Mouse (Mus musculus): ENCODE measurements at regions not wholly inside any gene's neighbourhood (a gene's known extent, or its start where the extent isn't known, plus 50 kb on each side); places are given as distances from the start of the nearest gene placed in this dataset.
A peak's percentile ranks its signal among the peaks of the same experiment; 100 is the strongest.

DNA sequence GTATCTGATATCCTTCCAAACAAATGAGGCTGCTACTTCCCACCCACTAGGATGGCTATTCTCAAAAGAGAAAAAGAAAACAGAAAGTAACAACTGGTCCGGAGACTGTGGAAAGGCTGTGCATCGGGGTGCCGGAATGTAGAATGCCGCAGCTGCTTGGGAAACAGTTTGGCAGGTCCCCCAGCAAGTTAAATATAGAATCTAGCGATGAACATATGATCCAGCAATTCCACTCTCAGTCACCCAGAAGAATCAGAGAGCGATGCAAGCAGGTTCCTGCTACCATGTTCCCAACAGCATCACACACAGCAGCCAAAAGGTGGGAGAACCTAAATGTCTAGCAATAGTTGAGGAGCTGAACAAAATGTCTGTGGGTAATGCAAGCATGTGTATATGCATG is 528.3 kb upstream of the Gm19410 start:
- no peak for DNase-seq

DNA sequence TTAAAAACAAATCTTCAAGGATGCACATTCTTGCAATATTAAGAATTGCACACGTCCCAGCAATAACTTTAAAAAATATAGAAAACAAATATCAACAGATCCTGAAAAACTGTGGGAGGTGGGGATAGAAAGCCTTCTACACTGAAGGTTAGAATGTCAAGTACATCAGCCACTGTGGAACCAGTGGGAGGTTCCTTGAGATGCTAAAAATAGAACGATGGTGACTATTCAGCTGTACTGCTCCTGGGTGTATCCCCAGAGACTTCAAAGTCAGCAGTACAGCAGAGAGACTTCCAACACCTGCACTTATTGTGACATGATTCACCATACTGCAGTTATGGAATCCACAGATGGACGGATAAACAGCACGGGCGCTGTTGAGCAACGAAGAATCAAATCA is 524.7 kb upstream of the Gm19410 start:
- no peak for DNase-seq

DNA sequence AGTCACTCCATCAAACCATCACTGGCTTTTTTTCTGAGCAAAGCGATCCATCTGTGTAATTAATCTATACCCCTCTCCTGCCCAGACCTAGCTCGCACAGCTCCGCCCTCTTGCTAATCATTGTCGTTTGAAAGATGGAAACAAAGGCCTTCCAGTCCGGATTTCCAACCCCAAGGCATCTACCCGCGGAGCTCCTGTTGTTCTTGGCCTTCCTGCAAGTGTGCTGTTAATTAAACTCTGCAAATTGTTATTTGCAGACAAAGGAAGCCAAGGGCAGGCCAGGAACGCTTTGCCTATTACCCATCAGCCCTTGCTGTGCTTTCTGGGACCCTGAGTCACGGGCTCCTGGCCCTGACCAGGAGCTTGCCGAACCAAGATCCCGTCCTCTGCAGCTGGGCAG is 522.0 kb upstream of the Gm19410 start:
- DNase-seq = no peak

GRCm38 (mm10) chr8:35249747-35250375 is 515.7 kb upstream of the Gm19410 start:
- DNase-seq = no peak

DNA sequence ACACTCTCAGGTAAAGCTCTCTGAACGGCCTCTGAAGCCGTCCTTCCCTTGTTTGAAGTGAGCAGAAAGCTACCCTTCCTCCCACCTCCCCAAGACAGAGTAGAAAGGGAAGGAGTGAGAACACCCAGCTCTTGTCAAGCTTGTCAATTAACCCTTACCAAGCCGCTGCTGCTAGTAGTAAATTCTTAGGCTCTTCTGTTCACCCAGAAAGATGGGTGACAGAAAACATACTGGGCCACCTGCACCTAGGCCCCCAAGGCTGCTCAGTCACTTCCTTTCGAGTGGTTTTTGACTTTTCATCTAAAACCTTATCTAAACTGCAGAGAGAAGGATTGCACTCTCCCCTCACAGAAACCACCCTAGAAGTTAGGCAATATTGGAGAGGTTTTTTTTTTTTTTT is 514.9 kb upstream of the Gm19410 start:
- DNase-seq = no peak

- DNase-seq = no peak
These were observed 511.6 kb upstream of the Gm19410 start for GRCm38 (mm10) chr8:35253946-35254345.

DNA sequence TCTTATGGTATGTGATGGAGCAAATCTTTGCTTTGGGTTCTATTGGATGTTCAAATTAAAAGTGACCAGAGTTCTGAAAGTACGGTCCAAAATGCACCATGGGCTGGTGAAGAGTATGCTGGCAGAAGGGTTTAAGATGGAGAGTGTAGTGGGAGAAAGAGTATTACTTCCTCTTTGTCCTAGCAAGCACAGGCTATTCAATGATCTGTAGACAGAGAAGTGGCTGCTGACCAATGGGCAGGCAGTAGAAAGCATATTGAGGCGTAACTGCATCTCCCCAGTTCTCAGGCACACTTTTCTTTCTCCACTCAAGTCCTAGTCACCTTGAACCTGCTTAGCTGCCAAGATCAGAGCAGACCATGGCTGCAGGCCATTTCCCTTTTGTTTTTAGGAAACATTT is 510.3 kb upstream of the Gm19410 start:
- DNase-seq = no peak

GRCm38 (mm10) chr8:35256958-35257357 is 508.6 kb upstream of the Gm19410 start:
- DNase-seq = no peak

GRCm38 (mm10) chr8:35268221-35268620 is 497.4 kb upstream of the Gm19410 start:
- no peak for DNase-seq

DNA sequence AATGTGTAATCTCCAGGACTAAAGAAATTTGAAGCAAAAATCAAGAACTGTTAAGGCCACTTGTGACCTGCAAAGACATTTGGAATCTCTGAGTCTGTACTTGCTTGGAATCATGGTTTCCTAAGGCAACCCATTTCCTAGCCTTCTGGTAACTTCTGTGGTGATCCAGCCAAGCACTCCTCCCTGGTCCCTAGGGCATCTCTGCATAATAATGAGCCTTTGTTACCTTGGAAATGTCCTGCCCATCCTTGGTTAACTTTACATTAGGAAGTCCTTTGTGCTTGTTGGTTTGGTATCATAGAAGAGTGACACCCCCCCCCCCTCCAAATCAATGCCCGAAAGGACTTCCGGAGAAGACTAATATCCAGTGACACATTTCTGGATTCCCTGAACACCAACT is 496.6 kb upstream of the Gm19410 start:
- DNase-seq = no peak

GRCm38 (mm10) chr8:35275972-35276371 is 489.6 kb upstream of the Gm19410 start:
- no peak for DNase-seq

GRCm38 (mm10) chr8:35276460-35276859 is 489.1 kb upstream of the Gm19410 start:
- DNase-seq = no peak

- no peak for DNase-seq
These were observed 486.6 kb upstream of the Gm19410 start for GRCm38 (mm10) chr8:35278946-35279345.

DNA sequence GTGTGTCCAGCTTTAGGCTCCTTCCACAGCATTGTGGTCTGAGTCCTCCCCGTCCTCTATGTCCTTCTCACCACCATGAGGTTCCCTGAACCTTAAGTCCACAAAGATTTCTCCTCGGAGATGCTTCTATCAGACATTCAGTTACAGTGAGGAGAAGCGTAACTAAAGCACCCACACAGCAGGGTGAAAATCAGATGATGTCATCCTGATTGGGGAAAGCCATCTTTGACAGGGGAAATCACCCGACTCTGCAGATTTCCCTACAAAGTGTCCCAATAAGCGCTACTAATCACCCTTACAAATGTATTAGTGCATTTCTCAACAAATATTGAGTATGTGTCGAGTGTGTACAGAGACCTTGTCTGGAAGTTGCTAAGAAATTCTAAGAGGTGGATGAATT is 484.8 kb upstream of the Gm19410 start:
- no peak for DNase-seq

DNA sequence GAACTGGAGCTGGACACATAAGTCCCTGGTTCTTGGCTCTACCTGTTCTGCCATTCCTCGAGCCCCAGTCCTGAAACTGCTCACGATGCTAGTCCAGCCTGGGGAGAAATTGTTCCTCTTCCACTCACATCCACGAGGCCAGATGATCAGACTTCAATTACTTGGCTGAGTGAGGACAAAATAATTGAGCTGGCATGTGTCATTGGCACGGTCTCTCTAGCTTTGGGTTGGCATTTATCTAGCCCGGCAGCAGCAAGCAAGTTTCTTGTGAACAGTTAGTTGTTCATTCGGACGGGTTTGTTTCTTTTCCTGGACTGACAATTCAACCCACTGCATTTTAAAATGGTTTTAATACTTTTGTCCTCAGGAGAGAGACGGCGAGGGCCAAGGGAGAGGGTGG is 482.2 kb upstream of the Gm19410 start:
- DNase-seq = no peak

- DNase-seq = no peak
These were observed 476.6 kb upstream of the Gm19410 start for GRCm38 (mm10) chr8:35289018-35289417.

GRCm38 (mm10) chr8:35289967-35290366 is 475.6 kb upstream of the Gm19410 start:
- DNase-seq = no peak

- no peak for DNase-seq
These were observed 472.0 kb upstream of the Gm19410 start for GRCm38 (mm10) chr8:35293437-35294126.

- DNase-seq = no peak
These were observed 468.7 kb upstream of the Gm19410 start for GRCm38 (mm10) chr8:35296936-35297335.

- no peak for DNase-seq
These were observed 466.5 kb upstream of the Gm19410 start for GRCm38 (mm10) chr8:35299088-35299487.

DNA sequence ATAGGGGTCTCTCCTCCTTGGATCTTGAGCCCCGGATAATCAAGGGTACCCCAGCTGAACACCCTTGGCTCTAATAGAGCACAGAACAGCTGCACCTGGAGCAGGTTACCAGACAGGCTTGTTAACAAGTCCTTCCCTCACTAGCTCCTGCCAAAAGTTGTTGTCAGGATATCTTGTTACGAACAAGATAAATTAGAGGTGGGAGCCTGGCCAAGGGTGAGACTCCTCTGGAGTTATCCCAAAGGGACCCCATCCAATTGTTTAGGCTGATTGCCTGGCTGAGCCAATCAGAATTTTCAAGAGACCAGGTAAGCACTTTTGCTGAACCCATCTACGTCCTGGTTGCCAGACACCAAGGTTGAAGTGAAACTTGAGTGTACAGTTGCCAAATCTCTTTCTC is 465.2 kb upstream of the Gm19410 start:
- no peak for DNase-seq

DNA sequence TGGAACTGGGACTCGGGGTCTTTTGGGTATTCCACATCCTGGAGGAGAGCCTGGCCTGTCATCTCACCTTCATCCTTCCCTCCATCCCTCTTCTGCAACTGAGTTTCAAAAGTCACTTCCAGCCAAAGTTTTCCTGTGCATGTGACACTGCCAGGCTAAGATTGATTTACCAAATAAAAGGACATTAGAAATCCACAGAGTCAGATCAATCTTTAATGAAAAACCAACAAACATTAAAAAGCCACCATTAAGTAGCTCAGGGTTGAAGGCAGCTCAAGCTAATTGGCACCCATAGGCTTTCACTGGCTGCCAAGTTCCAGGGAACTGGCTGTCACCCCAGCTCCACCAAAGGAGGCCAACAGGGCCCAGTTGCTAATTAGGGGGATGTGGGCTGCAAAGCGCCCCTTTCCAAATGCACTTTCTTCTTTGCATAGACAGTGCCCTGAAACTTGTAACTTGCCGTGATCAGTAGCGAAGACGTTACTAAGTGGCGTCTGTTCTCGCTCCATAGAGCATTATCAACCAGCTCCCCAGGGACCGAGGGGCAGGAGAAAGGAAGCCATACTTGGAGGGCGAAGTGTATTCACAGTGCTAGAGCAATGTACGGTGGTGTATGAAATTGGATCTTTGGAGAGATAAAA is 464.6 kb upstream of the Gm19410 start:
- DNase-seq = peak in 1 of 2 experiments; percentile 34

DNA sequence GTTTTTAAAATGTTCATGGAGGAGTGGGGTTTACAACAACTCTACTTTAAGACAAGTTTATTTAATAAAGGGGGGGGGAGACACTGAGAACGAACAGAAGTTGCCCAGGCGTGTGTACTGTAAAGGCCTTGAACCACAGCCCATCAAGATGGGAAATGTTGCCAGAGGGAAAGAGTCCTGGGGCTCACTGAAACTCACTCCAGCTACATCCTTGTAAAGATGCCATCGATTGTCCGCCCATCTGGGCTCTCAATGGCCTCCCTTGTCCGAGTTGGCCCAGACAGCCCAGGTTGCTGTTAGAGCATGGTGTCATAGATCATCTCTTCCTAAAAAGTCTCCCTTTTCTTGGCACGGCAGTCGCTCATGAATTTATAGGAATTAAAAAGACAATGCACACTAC is 462.7 kb upstream of the Gm19410 start:
- no peak for DNase-seq
